Mouse (Mus musculus) liver, embryonic 16.5 days (tissue): ENCODE data around the gene Fam104a. TPM values are rescaled to one million over a fixed set of nuclear protein-coding genes. Genes with fewer than 3 reads are reported as not detected.

Experiments used
- ATAC-seq: fragments of 200-750 bp; cut with Nextera tagmentation; 2 replicates; pipeline ENCODE4 v1.8.0; 2017; ENCODE audit warnings: low read depth, mild to moderate bottlenecking, moderate number of reproducible peaks, moderate library complexity
- H3K27ac ChIP-seq: fragments of 300-500 bp; sonication (generic); 2 replicates; pipeline ENCODE4 v1.5.1; 2014; ENCODE audit warnings: mild to moderate bottlenecking, low read length
- H3K27me3 ChIP-seq: fragments of 300-500 bp; sonication (generic); 2 replicates; pipeline ENCODE4 v1.6.1; 2014; ENCODE audit warnings: low read depth, low read length, mixed read lengths; ENCODE audit not compliant: control insufficient read depth, insufficient read depth
- H3K36me3 ChIP-seq: fragments of 300-500 bp; sonication (generic); 2 replicates; pipeline ENCODE4 v1.6.1; 2014; ENCODE audit warnings: mild to moderate bottlenecking; ENCODE audit not compliant: control insufficient read depth, insufficient read depth
- H3K4me1 ChIP-seq: fragments of 300-500 bp; sonication (generic); 2 replicates; pipeline ENCODE4 v1.6.1; 2014; ENCODE audit warnings: low read depth, low read length, mixed read lengths; ENCODE audit not compliant: control insufficient read depth
- H3K4me2 ChIP-seq: fragments of 300-500 bp; sonication (generic); 2 replicates; pipeline ENCODE4 v1.6.1; 2014; ENCODE audit warnings: low read depth, low read length, mixed read lengths
- H3K4me3 ChIP-seq: fragments of 300-500 bp; sonication (generic); 2 replicates; pipeline ENCODE4 v1.5.1; 2014; ENCODE audit warnings: low read depth, mild to moderate bottlenecking, low read length
- H3K9ac ChIP-seq: fragments of 300-500 bp; sonication (generic); 2 replicates; pipeline ENCODE4 v1.6.1; 2014; ENCODE audit warnings: low read depth, low read length
- H3K9me3 ChIP-seq: fragments of 300-500 bp; sonication (generic); replicated peaks from 2 replicates; pipeline ENCODE4 v1.6.1; 2016; ENCODE audit warnings: low read length; ENCODE audit not compliant: control insufficient read depth
- WGBS: fragments of 180-500 bp; shearing (Covaris S2); extraction: QIAGEN DNeasy Blood & Tissue Kit; methylation state at CpG from one replicate; pipeline ENCODE4 v1.1.7; 2014; ENCODE audit not compliant: insufficient replicate concordance; 5-methylcytosine and 5-hydroxymethylcytosine counted together
- polyA plus RNA-seq: library from polyadenylated mRNA; unstranded; fragments of >200 nt; fragmentation: Nextera tagmentation; extraction: Ambion mirVana; gene quantifications from 2 replicates; pipeline ENCODE4 v1.2.1, GENCODE M21; 2015

Gene Fam104a
- polyA plus RNA-seq: 38.9 and 39.2 TPM in 2 replicates

DNA sequence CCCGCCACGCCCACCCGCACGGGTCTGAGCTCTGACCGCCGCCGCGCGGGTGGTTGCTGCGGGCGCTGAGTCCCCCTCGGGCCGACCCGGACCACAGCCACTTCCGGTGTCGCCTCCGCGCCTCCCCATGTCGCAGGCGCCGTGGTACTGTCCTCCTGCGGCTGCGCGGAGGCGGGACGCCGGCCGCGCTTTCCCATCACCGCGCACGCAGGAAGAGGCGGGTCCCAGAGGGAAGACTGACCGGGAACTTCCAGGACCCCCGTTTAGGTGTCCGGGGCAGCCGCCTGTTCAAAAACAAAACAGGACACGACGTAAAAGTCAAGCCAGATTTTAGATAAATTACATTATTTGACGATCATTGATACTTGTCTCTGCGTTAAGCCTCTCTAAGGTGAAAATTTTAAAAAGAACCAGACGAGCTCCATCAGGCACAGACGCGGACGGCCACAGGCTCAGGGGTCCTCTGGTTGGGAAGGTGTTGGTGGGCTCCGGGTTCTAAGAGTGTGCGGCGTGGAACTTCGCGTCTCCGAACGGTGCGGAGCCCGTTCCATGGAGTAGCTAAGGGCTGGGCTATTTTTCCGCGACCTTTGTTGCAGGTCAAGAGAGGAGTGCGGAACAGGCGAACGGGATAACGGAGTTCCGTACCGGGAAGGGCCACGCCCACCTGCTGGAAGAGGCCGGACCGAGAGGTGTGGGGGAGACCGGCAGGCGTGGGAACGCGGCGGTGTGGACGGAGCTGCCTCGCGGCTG, at the start of gene Fam104a, which contains the start of gene D11Wsu47e:
Gene Fam104a (minus strand): TSS at position 199 of the 750 bp plus-strand sequence.
Gene D11Wsu47e (plus strand): TSS at position 456 of the 750 bp plus-strand sequence.
- WGBS: under 1% methylated on average over 73 of the region's 73 CpGs

DNA sequence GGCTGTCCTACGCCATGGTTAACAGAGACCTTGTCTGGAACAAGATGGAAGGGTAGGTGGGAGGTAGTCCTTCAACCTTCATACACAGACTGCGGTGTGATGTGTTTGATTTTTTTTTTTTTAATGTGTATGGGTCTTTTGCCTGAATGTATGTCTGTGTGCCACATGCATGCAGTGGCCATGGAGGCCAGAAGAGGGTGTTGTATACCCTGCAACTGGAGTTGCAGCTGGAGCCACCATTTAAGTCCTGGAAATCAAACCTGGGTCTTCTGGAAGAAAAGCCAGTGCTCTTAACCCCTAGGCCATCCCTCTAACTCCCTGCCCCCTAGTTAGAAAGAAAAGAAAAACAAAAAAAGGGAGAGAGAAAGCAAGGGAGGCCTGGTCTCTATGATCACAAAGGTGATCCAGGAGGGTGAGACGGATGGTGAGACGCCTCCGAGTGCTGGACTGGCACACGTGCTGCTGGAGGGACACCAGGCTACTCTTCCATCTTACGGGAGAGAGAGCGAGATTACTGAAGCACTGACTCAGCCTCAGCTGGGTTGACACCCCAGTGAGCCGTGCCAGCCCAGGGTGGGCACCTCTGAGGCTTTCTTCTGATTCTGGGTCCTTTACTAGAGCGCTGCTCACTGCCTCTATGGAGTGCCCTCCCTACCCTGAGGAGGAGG, 48.1 kb upstream of the Fam104a start:
- Histone ChIP-seq H3K27ac (no peak overlapping the region), H3K9me3 (no peaks in the 10 kb centered on the region), H3K4me2 (no peak overlapping the region), H3K4me3 (no peak overlapping the region), H3K4me1 (peaks cover 45% of the 10 kb centered on the region), H3K27me3 (no peaks in the 10 kb centered on the region), H3K36me3 (peaks cover 24% of the 10 kb centered on the region), H3K9ac (no peak overlapping the region)
- ATAC-seq: no peak
- WGBS: 91% methylated on average over 10 of the region's 10 CpGs

More for the DNA sequence above, at the start of gene Fam104a, which contains the start of gene D11Wsu47e:
- Histone ChIP-seq H3K4me3 (peak within 1 kb of the TSS; percentile 98), H3K36me3 (peaks cover 7% of the 10 kb centered on the region; the same call in 1 of the 2 replicates), H3K9ac (peak within 1 kb of the TSS; percentile 99), H3K4me2 (peak within 1 kb of the TSS; percentile 64), H3K27me3 (no peaks in the 10 kb centered on the region), H3K9me3 (no peaks in the 10 kb centered on the region), H3K27ac (peak within 1 kb of the TSS; percentile 99), H3K4me1 (peaks cover 40% of the 10 kb centered on the region)
- peak; percentile 82 for ATAC-seq

DNA sequence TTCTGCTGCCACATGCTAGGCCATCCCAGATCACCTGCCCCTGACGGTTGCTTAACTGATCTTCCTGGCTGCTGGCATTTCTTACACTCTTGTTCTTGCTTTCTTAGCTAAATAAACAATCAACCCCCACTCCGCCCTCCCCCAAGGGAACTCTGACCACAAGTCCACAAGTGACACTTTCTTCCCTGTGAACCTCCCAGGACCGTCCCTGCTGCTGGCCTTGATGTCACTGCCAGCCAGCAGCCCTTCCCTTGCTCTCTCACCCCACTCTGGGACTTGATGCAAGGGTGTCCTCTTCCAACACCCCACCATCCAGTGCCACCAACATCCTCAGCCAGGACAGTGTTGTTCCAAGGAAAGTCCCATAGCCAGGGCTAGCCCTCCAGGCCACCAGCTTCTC, 46.9 kb upstream of the Fam104a start:
- Histone ChIP-seq H3K36me3 (peaks cover 32% of the 10 kb centered on the region), H3K4me1 (peaks cover 40% of the 10 kb centered on the region), H3K27ac (no peak overlapping the region), H3K9ac (0 out of 2 replicates have a peak overlapping the region, but pooled peaks have one; percentile 13), H3K27me3 (no peaks in the 10 kb centered on the region), H3K9me3 (no peaks in the 10 kb centered on the region), H3K4me3 (no peak overlapping the region), H3K4me2 (no peak overlapping the region)
- ATAC-seq: peak; percentile 28
- WGBS: 64% methylated on average over 3 of the region's 3 CpGs

DNA sequence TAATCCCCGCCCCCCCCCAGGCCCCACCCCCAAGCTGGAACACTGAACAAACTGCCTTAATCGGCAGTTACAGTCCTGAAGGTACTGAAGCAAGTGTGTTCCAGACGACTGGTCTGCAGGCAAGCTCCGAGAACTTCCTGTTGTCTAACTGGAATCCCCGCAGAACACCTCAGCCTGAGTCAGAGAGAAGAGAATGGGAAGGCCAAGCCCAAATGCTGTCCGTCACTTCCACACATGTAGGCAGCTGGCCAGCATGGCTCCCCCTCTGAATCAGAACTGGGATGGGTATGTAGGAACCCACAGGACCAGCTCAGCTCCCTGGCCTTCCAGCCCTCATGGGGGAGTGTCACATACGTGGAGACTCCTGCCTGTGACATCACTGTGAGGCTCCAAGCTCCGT, 46.0 kb upstream of the Fam104a start:
- Histone ChIP-seq H3K9ac (no peak overlapping the region), H3K4me2 (no peak overlapping the region), H3K4me3 (no peak overlapping the region), H3K36me3 (peaks cover 32% of the 10 kb centered on the region), H3K27ac (no peak overlapping the region), H3K27me3 (no peaks in the 10 kb centered on the region), H3K4me1 (peaks cover 33% of the 10 kb centered on the region), H3K9me3 (no peaks in the 10 kb centered on the region)
- WGBS: 70% methylated on average over 8 of the region's 8 CpGs
- ATAC-seq: no peak

DNA sequence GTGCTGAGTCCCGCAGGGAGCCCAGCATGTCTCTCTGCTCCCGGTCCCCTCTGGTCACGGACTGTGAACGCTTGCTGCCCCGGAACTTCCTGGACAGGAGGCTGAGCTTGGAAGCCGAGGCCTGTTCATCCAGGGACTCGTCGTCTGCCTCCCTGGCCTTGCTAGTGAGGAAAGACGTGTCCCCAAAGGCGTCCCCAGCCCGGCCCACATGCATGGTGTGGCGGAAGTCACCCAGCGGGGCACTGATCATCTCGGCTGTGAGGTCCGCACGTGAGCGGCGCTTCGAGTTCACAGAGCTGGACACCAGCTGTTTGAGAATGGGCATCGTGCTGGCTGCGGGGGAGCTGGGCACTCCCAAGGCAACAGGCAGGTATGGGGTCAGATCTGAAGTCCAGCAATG, 45.3 kb upstream of the Fam104a start:
- no peak overlapping the region for H3K9ac ChIP-seq
- no peak overlapping the region for H3K4me2 ChIP-seq
- H3K36me3 ChIP-seq: peaks cover 32% of the 10 kb centered on the region
- WGBS: 90% methylated on average over 21 of the region's 21 CpGs
- no peaks in the 10 kb centered on the region for H3K9me3 ChIP-seq
- no peaks in the 10 kb centered on the region for H3K27me3 ChIP-seq
- H3K27ac ChIP-seq: no peak overlapping the region
- H3K4me3 ChIP-seq: no peak overlapping the region
- ATAC-seq: no peak
- peaks cover 26% of the 10 kb centered on the region for H3K4me1 ChIP-seq

DNA sequence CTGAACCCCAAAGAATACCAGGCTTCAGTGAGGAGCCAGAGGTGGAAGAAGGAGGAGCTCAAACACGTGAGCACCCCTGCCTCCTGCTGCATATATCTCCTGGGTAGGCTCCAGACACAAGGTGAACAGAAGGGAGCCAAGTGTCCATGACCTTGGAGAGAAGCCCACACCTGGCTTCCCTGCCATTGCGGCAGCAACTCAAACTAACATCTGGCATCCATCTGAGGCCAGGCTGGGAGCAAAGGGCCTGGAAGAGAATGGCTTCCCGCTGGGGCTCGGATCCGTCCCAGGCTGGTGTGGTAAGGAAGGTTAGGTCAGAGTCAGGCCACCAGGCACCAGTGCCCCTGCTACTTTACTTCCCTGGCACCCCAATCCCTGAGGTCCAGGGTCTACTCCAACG, 44.0 kb upstream of the Fam104a start:
- no peak for ATAC-seq
- 78% methylated on average over 6 of the region's 6 CpGs for WGBS
- Histone ChIP-seq H3K9ac (no peak overlapping the region), H3K27me3 (no peaks in the 10 kb centered on the region), H3K4me1 (peaks cover 14% of the 10 kb centered on the region), H3K36me3 (peaks cover 32% of the 10 kb centered on the region), H3K4me3 (no peak overlapping the region), H3K9me3 (no peaks in the 10 kb centered on the region), H3K4me2 (no peak overlapping the region), H3K27ac (no peak overlapping the region)

DNA sequence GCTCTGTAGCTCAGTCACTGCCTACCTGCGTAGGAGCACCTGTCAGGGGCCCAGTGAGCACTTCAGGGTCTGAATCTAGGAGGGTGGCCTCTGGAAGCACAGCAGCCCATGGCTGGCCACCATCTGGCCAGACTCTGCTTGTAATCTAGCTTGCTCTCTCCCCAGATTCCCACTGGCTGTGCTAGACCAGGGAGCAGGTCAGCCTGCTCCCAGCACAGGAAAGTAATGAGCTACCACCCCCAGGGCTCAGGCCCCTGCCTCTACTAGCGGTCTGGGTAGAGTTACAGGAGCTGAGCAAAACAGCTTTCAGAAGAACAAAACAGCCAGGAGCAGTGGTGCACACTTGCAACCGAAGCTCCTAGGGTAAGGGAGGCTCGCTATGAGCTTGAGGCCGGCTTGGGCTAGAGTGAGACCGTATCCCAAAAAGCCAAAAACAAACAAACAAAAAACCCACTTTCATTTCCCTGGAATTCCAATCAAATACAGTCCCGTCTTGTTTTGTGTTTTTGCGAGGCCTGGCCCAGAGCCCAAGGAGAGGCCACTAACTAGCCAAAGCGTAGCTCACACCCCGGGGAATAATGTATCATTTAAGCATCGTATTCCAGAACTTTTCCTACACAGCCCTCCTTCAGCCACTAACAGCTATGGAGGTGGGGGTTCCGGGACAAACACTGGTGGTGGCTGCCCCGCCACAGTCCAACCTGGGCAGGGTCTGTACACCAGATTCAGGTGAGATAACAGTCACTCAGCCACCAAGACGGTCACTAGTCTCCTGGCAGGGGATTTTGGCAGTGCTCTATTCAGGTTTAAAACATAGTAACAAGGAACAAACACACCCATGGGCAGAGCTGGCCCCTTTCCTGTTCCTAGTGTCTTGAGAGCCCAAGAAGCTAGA, 43.3 kb upstream of the Fam104a start:
- 88% methylated on average over 14 of the region's 14 CpGs for WGBS
- Histone ChIP-seq H3K9ac (no peak overlapping the region), H3K9me3 (no peaks in the 10 kb centered on the region), H3K27ac (no peak overlapping the region), H3K27me3 (no peaks in the 10 kb centered on the region), H3K4me3 (no peak overlapping the region), H3K4me2 (no peak overlapping the region), H3K36me3 (peaks cover 32% of the 10 kb centered on the region), H3K4me1 (peaks cover 7% of the 10 kb centered on the region)
- no peak for ATAC-seq

DNA sequence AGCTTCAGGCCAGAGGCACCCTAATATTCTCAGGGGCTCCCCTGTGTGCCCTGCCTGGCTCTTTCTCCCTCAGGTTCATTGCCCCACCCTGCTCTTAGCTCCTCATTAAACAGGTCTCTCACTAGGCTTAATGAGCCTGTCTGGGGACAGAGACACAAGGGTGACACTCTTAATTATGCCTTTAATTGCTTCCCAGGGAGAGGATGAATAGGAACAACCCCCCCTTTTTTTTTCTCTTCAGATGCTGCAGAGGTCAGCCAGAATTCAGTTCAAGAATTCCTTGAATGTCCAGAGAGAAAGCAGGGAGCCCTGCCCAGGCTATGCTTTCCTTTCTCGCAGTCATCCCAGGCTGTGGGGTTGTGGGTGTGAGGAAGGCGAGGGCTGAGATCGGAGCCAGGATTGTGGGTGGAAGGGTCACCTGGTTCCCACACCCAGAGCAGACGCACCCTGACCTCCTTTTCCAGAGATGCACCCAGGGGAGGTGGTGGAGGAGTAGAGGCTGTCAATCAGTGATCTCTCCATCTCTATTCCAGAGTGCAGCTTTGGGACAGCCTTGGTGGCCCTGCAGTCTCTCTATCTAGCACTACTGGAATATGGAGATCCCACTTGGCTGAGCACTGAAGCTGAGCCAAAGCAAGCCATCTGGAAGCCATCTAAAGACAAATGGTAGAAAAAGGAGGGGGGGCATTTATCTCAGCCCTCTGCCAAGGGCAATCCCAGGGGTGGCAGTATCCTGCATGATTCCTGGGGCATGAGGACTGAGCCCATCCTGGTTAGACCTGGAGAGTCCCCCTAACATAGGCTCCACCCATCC, 41.5 kb upstream of the Fam104a start:
- no peak for ATAC-seq
- Histone ChIP-seq H3K27ac (no peak overlapping the region), H3K36me3 (peaks cover 32% of the 10 kb centered on the region), H3K27me3 (no peaks in the 10 kb centered on the region), H3K4me3 (no peak overlapping the region), H3K9ac (no peak overlapping the region), H3K9me3 (no peaks in the 10 kb centered on the region), H3K4me1 (no peaks in the 10 kb centered on the region; the same call in 1 of the 2 replicates), H3K4me2 (no peak overlapping the region)
- 77% methylated on average over 4 of the region's 4 CpGs for WGBS
